Mouse (Mus musculus) CD4-positive, CD25-positive, alpha-beta regulatory T cell, adult 4 months (primary cell): Measurements from ENCODE around the gene Tspoap1. TPM values are rescaled to one million over a fixed set of nuclear protein-coding genes. Genes with fewer than 3 reads are reported as not detected.

ENCODE experiments used
- ATAC-seq: one replicate; pipeline ENCODE4 v1.8.0; 2017
- polyA plus RNA-seq, 2 experiments: library from polyadenylated mRNA; unstranded; fragments of 100-300 nt; shearing (Covaris generic); gene quantifications; one replicate each; pipeline ENCODE4 v1.2.1; 2017

Tspoap1 gene
- polyA plus RNA-seq: 1 to 10 TPM; 3.1 to 3.7 TPM

DNA sequence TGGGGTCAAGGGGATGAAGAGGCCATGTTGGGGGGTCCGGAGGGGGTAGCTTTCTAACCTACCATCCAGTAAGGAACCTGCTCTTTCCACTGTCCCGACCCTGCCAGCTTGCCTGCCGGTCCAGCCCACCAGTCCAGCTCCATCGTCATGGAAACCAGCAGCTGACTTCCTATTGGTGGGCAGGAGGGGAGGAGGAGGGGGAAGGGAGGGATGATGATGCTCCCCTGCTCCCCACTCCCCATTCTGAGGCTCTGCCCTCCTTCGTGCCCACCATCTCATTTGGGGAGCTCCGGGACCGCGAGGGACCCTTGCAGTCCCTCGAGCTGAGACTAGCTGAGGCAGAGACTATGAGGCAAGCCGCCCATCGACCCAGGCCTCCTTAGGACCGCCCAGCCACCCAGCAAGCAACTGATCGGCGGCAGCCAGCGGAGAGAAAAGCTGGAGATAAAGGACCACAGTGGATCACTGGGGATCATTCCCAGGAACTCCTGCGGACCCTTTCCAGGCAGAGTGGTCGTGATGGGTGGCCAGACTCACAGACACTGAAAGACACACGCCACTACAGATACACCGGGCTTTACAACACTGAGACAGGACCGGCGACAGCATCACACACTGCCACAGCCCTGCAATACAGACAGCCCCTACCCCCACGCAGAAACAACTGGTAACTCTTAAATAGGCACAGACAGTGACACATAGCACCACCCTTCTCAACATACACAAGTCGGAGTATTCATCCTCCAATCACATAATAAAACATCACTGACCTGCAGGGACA, at the start of gene Tspoap1:
Tspoap1 (plus strand) TSS at position 241 of the 781 bp plus-strand sequence.
- no peak for ATAC-seq

GRCm38 (mm10) chr11:87712188-87712587, 48.2 kb upstream of the Tspoap1 start:
- no peak for ATAC-seq

GRCm38 (mm10) chr11:87715999-87716398, 44.3 kb upstream of the Tspoap1 start:
- no peak for ATAC-seq

- ATAC-seq: peak; percentile 13
These were observed 40.8 kb upstream of the Tspoap1 start for GRCm38 (mm10) chr11:87719526-87719925.

DNA sequence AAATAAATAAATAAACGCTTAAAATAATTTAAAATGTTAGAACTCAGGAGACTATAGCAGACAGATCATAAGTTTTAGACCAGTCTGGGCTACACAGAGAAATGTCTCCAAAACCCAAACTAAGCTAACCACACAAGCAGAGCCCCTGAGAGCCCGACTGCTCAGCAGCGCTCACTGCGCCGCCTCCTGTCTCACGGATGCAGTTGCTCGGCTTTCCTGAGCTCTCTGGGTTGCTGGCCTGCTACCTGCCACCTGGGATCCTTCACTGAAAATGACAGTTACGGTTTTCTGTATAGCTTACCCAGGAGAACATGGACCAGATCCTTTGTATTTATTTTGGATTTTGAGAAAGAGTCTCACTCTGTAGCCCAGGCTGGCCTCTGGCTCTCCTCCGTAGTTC, 40.0 kb upstream of the Tspoap1 start:
- peak; percentile 67 for ATAC-seq

- peak; percentile 91 for ATAC-seq
These were observed 39.5 kb upstream of the Tspoap1 start for GRCm38 (mm10) chr11:87720839-87721238.

DNA sequence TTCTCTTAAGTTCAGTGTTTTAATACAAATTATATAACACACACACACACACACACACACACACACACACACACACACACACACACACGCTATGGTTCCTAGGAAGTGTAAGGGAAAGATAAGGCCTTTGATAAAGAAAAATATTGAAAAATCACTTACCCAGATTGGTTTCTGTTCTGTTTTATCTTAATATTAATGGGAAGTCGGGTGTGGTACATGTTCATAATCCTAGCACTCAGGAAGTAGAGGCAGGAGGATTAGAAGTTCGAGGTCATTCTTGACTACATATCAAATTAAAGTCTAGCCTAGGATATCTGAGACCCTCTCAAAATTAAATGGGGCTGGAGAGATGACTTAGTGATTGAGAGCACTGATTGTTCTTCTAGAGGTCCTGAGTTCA, 38.2 kb upstream of the Tspoap1 start:
- ATAC-seq: no peak

DNA sequence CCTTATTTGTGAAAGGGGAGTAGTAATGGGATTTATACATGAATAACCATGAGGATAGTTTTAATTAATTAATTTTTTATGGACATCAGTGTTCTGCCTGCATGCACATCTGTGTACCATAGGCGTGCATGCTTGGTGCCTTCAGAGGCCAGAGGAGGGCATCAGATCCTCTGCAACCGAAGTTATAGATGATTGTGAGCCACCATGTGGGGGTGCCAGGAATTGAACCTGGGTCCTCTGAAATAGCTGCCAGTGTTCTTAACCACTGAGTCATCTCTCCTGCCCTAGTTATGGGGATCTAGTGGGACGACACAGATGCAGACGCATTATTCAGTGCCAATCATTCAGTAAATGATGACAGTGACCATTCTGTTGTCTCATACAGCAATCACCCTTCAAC, 37.5 kb upstream of the Tspoap1 start:
- ATAC-seq: no peak

DNA sequence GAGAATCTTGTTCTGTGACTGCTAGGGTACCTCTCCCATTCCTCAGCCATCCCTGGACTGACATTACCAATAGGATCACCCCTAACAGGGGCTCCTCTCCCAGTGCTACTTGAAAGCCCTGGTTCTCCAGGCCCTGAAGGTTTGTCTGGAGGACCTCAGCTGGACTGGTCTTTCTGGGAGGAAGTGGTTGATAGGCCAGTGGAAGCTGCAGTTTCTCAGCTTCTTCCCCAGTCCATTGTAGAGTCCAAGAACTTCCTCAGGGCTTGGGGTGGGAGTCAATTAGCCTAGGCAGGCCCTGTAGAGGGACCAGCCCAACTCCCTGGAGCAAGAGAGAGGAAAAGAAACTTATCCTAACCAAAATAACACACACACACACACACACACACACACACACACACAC, 34.8 kb upstream of the Tspoap1 start:
- no peak for ATAC-seq

GRCm38 (mm10) chr11:87725964-87726562, 34.3 kb upstream of the Tspoap1 start:
- ATAC-seq: peak; percentile 13

GRCm38 (mm10) chr11:87727021-87727420, 33.3 kb upstream of the Tspoap1 start:
- ATAC-seq: no peak

DNA sequence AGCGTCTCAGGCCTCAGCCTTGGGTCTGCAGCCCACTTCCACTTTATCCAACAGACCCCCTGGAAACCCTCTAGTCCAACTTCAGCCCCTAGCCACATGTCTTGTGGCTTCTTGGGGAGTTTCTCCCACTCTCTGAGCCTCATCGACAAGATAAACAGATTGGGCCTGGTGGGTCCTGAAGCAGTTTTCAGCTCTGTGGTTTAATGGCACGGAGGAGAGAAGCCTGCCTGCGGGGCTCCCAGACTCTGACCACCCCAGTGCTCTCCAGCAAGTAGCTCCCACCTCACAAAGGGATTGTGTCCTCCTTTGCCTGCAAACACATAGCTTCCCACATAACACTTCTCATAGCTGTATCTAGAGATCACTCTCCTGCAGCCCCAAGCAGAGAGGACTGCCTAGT, 32.9 kb upstream of the Tspoap1 start:
- ATAC-seq: no peak

GRCm38 (mm10) chr11:87728850-87729592, 31.3 kb upstream of the Tspoap1 start:
- no peak for ATAC-seq

DNA sequence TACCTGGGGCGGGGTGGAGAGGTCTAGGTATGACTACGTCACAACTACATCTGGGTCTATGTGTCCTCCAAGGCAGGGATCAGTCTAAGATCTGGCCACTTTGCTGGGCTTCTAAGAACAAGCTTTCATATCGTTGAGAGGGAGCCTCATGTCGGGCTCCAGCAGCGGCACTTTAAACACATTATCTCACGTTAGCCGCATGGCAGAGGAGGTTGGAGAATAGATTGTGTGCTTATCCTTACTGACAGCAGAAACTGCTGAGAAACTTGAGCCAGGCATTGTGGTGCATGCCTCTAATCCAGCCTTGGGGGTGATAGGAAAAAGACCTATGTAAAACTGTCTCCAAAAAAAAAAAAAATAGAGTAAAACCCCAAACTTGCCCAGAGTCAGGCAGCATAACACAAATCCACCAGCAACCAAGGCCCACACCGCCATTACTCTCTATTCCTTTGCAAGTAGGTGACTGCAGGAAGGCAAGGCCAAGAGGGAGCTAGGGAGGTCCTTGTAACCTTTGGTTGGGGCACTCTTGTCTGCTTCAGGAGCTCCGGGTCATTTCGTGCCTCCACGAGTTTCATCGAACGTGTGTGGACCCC, 30.7 kb upstream of the Tspoap1 start:
- no peak for ATAC-seq

DNA sequence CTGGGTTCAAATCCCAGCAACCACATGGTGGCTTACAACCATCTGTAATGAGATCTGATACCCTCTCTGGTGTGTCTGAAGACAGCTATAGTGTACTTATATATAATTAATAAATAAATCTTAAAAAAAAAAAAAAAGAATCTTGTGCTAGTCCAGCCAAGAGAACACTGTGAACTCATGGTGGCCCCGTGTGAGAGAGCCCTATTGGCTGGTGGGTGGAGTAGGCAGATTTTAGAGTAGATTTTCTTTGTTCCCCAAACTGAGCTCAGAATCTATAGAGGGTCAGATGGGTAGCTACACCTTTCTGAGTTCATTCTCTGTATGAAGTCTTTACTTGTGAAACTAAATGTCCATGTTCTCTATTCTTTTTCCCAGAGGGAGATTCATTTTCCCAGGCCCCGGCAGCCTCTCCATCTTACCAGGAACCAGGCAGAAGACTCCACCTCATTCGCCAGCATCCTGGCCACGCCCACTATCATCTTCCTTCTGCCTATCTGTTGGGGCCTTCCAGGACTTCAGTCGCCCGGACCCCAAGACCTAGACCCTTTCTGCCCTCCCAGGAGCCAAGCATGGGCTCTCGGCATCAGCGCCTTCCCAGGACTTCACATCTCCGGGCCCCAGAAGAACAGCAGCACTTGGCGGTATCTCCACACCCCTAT, 29.6 kb upstream of the Tspoap1 start:
- no peak for ATAC-seq

- no peak for ATAC-seq
These were observed 26.0 kb upstream of the Tspoap1 start for GRCm38 (mm10) chr11:87734346-87734745.

DNA sequence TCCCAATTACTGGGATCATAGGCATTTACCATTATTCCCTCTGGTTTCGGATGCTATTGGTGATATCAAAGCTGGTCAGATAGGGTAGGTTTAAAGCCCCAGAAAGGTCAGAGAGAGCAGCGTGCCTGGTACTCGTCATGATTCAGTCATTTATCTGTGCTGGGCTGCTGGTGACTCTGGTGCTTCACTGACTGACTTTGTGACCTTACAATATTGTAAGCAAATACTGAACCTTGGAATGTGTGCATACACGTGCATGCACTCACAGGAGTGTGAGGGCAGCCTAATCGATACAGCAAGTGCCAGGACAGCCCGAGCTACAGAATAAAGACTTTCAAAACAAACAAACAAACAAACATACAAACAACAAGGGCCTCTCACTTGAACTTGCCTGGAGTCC, 24.6 kb upstream of the Tspoap1 start:
- ATAC-seq: no peak

GRCm38 (mm10) chr11:87736647-87737134, 23.6 kb upstream of the Tspoap1 start:
- peak; percentile 44 for ATAC-seq

DNA sequence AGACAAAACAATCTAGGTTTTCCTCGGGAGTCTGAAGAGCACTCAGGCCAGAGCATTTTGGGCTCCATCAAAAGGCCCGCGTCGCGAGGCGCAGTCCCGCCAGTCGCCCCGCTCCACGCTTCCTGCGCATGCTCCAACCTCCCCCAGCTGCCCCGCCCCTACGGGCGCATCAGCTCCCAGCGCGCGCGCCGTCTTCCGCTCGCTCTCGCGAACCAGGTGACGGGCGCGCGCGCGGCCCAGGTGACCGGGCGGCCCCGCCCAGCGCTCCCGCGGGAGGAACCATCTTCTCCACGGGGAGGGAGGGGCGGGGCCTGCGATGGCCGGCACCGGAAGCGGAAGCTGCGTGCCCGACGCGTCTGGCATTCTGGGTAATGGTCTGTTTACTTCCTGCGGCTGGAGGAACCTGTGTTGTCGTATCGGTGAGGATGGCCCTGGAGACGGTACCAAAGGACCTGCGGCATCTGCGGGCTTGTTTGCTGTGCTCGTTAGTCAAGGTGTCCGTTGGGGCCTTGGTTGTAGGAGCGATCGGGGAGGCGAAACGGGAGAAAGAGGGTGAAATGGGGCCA, 23.1 kb upstream of the Tspoap1 start, which contains the start of gene Supt4a:
Supt4a (plus strand) TSS at position 378 of the 566 bp plus-strand sequence.
- ATAC-seq: peak; percentile 83

- ATAC-seq: no peak
These were observed 16.6 kb upstream of the Tspoap1 start for GRCm38 (mm10) chr11:87743691-87744090.

DNA sequence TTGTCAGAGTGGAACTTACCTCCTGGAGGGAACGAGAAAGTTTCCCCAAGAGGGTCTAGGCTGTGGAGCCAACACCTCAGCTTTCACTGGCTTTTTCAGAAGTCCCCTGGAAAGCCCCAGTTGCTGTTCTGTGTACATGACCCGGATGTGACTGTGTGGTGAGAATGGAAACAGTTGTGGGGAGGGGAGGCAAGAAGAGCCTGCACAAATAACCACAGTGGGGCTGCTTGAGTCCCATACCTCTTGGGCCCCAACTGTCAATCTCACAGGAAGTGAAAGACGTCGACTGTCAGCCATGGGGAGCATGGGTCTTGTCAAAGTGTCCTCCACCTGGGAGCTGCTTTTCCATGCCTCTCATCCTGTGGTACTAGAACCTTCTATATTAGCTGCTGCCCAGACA, 15.4 kb upstream of the Tspoap1 start:
- peak; percentile 72 for ATAC-seq
